Mouse (Mus musculus): Measurements from ENCODE around the gene Cdhr4. TPM values are rescaled to one million over a fixed set of nuclear protein-coding genes. Genes with fewer than 3 reads are reported as not detected.

Cdhr4 gene
- polyA plus RNA-seq, 1 experiment from 2014 or later: 11.9 TPM

- Histone ChIP-seq H3K27me3 (ENCODE audit: low read depth, poor library complexity, severe bottlenecking) (no peaks in the 10 kb centered on the region), H3K36me3 (peaks cover 89% of the 10 kb centered on the region), H3K4me3 (no peak overlapping the region), H3K9me3 (replicated peaks) (no peaks in the 10 kb centered on the region), H3K27ac (no peak overlapping the region), H3K4me1 (no peaks in the 10 kb centered on the region)
- 96% methylated on average over 2 of the region's 2 CpGs for WGBS
- DNase-seq (ENCODE audit: low spot score): no peak
Observed at GRCm38 (mm10) chr9:108035331-108036156, 43.2 kb downstream of the Cdhr4 start.

- H3K9me3 ChIP-seq (replicated peaks): no peaks in the 10 kb centered on the region
- DNase-seq (ENCODE audit: low spot score): no peak
- peaks cover 22% of the 10 kb centered on the region for H3K4me1 ChIP-seq
- WGBS: 97% methylated on average over 8 of the region's 8 CpGs
- H3K27ac ChIP-seq: no peak overlapping the region
- no peaks in the 10 kb centered on the region for H3K27me3 ChIP-seq (ENCODE audit: low read depth, poor library complexity, severe bottlenecking)
- no peak overlapping the region for H3K4me3 ChIP-seq
- peaks cover 70% of the 10 kb centered on the region for H3K36me3 ChIP-seq
Observed at GRCm38 (mm10) chr9:108044751-108045492, 52.6 kb downstream of the Cdhr4 start.

- Histone ChIP-seq H3K27me3 (ENCODE audit: low read depth, poor library complexity, severe bottlenecking) (no peaks in the 10 kb centered on the region), H3K4me1 (peaks cover 26% of the 10 kb centered on the region), H3K36me3 (peaks cover 68% of the 10 kb centered on the region), H3K27ac (no peak overlapping the region), H3K9me3 (replicated peaks) (no peaks in the 10 kb centered on the region), H3K4me3 (no peak overlapping the region)
- WGBS: 91% methylated on average over 4 of the region's 4 CpGs
- no peak for DNase-seq (ENCODE audit: low spot score)
Observed at GRCm38 (mm10) chr9:108046582-108046981, 54.3 kb downstream of the Cdhr4 start.

- no peaks in the 10 kb centered on the region for H3K27me3 ChIP-seq (ENCODE audit: low read depth, poor library complexity, severe bottlenecking)
- 52% methylated on average over 17 of the region's 17 CpGs for WGBS
- H3K27ac ChIP-seq: peak overlapping the region; percentile 81; the same call in 1 of the 2 replicates
- H3K4me3 ChIP-seq: peak overlapping the region; percentile 64
- no peaks in the 10 kb centered on the region for H3K9me3 ChIP-seq (replicated peaks)
- peaks cover 30% of the 10 kb centered on the region for H3K4me1 ChIP-seq
- peak; percentile 35 for DNase-seq (ENCODE audit: low spot score)
- H3K36me3 ChIP-seq: peaks cover 63% of the 10 kb centered on the region
Observed at GRCm38 (mm10) chr9:108047601-108048565, 55.6 kb downstream of the Cdhr4 start.

GRCm38 (mm10) chr9:108048566-108048955 is 56.3 kb downstream of the Cdhr4 start:
- Histone ChIP-seq H3K27ac (peak overlapping the region; percentile 81), H3K4me1 (peaks cover 37% of the 10 kb centered on the region), H3K36me3 (peaks cover 62% of the 10 kb centered on the region), H3K9me3 (replicated peaks) (no peaks in the 10 kb centered on the region), H3K4me3 (peak overlapping the region; percentile 64), H3K27me3 (ENCODE audit: low read depth, poor library complexity, severe bottlenecking) (no peaks in the 10 kb centered on the region)
- DNase-seq (ENCODE audit: low spot score): no peak
- WGBS: 2% methylated on average over 19 of the region's 19 CpGs

GRCm38 (mm10) chr9:108049016-108049455 is 56.7 kb downstream of the Cdhr4 start, which contains the start of gene Gmppb:
Gene Gmppb, plus strand, starts transcription at chr9:108049242.
- H3K27me3 ChIP-seq (ENCODE audit: low read depth, poor library complexity, severe bottlenecking): no peaks in the 10 kb centered on the region
- H3K27ac ChIP-seq: peak within 1 kb of the TSS; percentile 81
- H3K4me3 ChIP-seq: peak within 1 kb of the TSS; percentile 64
- WGBS: under 1% methylated on average over 39 of the region's 39 CpGs
- H3K4me1 ChIP-seq: peaks cover 37% of the 10 kb centered on the region
- H3K36me3 ChIP-seq: peaks cover 65% of the 10 kb centered on the region
- no peaks in the 10 kb centered on the region for H3K9me3 ChIP-seq (replicated peaks)
- DNase-seq (ENCODE audit: low spot score): peak; percentile 96

Other genes starting within 250 kb of the Cdhr4 start
- 164 and 214 TPM in 2 replicates for gene Rbm5, start 221.5 kb upstream of the Cdhr4 start, polyA plus RNA-seq (2016; fragmentation: Nextera tagmentation; extraction: Ambion mirVana)
- gene Rbm6, start 119.3 kb upstream of the Cdhr4 start, polyA plus RNA-seq (2016; fragmentation: Nextera tagmentation; extraction: Ambion mirVana): 96.4 and 116 TPM in 2 replicates
- gene Mon1a, start 104.3 kb upstream of the Cdhr4 start, polyA plus RNA-seq (2016; fragmentation: Nextera tagmentation; extraction: Ambion mirVana): 10.9 and 11.6 TPM in 2 replicates
- 0.30 and 1.2 TPM in 2 replicates for gene Mst1r, start 85.6 kb upstream of the Cdhr4 start, polyA plus RNA-seq (2016; fragmentation: Nextera tagmentation; extraction: Ambion mirVana)
- not detected in 2 replicates for gene Actl11, start 64.0 kb upstream of the Cdhr4 start, polyA plus RNA-seq (2016; fragmentation: Nextera tagmentation; extraction: Ambion mirVana)
- gene Camkv, start 56.8 kb upstream of the Cdhr4 start, polyA plus RNA-seq (2016; fragmentation: Nextera tagmentation; extraction: Ambion mirVana): 7.5 and 9.9 TPM in 2 replicates
- 43.2 and 45.9 TPM in 2 replicates for gene Traip, start 42.4 kb upstream of the Cdhr4 start, polyA plus RNA-seq (2016; fragmentation: Nextera tagmentation; extraction: Ambion mirVana)
- gene Uba7, start 17.0 kb upstream of the Cdhr4 start, polyA plus RNA-seq (2016; fragmentation: Nextera tagmentation; extraction: Ambion mirVana): 18.6 and 22.5 TPM in 2 replicates
- 3.5 and 6.2 TPM in 2 replicates for gene Gm20661, start 9.4 kb upstream of the Cdhr4 start, polyA plus RNA-seq (2016; fragmentation: Nextera tagmentation; extraction: Ambion mirVana)
- gene Inka1, start 6.6 kb upstream of the Cdhr4 start, polyA plus RNA-seq (2016; fragmentation: Nextera tagmentation; extraction: Ambion mirVana): 180 and 189 TPM in 2 replicates
- 0.34 and 0.93 TPM in 2 replicates for gene Gm20662, start 3.9 kb downstream of the Cdhr4 start, polyA plus RNA-seq (2016; fragmentation: Nextera tagmentation; extraction: Ambion mirVana)
- gene Ip6k1, start 10.0 kb downstream of the Cdhr4 start, polyA plus RNA-seq (2016; fragmentation: Nextera tagmentation; extraction: Ambion mirVana): 54.1 and 69.8 TPM in 2 replicates
- 25.2 and 26.4 TPM in 2 replicates for gene Gmppb, start 56.7 kb downstream of the Cdhr4 start, polyA plus RNA-seq (2016; fragmentation: Nextera tagmentation; extraction: Ambion mirVana)
- 1.9 and 3.5 TPM in 2 replicates for gene Amigo3, start 60.7 kb downstream of the Cdhr4 start, polyA plus RNA-seq (2016; fragmentation: Nextera tagmentation; extraction: Ambion mirVana)
- 0.54 and 0.74 TPM in 2 replicates for gene Mst1, start 87.9 kb downstream of the Cdhr4 start, polyA plus RNA-seq (2016; fragmentation: Nextera tagmentation; extraction: Ambion mirVana)
- 31.8 and 37.5 TPM in 2 replicates for gene Rnf123, start 90.8 kb downstream of the Cdhr4 start, polyA plus RNA-seq (2016; fragmentation: Nextera tagmentation; extraction: Ambion mirVana)
- 70.8 and 76.2 TPM in 2 replicates for gene Apeh, start 102.1 kb downstream of the Cdhr4 start, polyA plus RNA-seq (2016; fragmentation: Nextera tagmentation; extraction: Ambion mirVana)
- gene Bsn, start 197.9 kb downstream of the Cdhr4 start, polyA plus RNA-seq (2016; fragmentation: Nextera tagmentation; extraction: Ambion mirVana): 1.7 TPM in 2 replicates

Measured in limb, embryonic 10.5 days (tissue).